Mouse (Mus musculus) liver, embryonic 14 days (tissue): ENCODE results near the gene Platr17. TPM values are rescaled to one million over a fixed set of nuclear protein-coding genes. Genes with fewer than 3 reads are reported as not detected.

Experiments used
- polyA plus RNA-seq: library from polyadenylated mRNA; depleted of rRNA; stranded (reverse); fragments of >200 nt; gene quantifications from 2 replicates; pipeline ENCODE4 v1.2.3, GENCODE M21; 2012; rRNA removed

The Platr17 gene
- 0.45 and 0.64 TPM in 2 replicates for polyA plus RNA-seq

DNA sequence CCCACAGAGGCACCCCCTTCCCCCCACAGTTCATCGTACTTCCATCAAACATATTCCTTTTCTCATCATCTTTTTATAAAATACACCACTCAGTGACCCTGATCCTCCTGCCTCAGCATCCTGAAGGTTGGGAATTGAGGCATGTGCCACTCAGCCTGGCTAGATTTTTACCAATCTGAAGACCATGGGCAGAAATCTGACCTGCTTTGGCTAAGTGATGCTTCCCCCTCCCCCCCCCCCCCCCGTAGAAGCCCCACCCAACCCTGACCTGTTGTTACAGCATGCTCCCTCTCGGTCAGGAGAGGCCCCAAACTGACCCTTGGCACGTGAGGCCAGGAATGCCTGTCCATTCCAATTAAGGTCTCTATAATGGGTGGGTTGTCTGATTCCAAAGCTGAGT lies at the start of gene Platr17:
Platr17 (plus strand) TSS at position 301 of the 400 bp plus-strand sequence.

DNA sequence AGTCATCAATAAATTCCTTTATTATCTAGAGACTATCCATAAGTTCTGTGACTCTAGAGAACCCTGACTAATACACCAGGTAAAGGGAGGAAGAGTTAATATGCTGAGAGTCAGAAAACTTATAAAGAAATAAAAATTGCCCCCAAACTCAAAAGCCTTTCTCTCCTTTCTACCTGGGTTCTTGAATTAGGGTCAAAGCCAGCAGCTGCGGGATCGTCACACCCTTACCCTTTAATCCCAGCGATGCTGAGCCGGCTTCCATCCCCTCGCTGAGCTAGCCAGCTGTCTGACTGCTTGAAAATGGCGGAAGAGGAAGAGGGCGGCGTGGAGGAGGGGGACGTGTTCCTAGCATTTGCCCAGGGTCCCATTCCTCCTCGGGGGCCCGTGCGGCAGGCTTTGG lies 31.4 kb upstream of the Platr17 start, which contains the start of gene Gm7029:
Gm7029 (plus strand) TSS at position 301 of the 400 bp plus-strand sequence.

DNA sequence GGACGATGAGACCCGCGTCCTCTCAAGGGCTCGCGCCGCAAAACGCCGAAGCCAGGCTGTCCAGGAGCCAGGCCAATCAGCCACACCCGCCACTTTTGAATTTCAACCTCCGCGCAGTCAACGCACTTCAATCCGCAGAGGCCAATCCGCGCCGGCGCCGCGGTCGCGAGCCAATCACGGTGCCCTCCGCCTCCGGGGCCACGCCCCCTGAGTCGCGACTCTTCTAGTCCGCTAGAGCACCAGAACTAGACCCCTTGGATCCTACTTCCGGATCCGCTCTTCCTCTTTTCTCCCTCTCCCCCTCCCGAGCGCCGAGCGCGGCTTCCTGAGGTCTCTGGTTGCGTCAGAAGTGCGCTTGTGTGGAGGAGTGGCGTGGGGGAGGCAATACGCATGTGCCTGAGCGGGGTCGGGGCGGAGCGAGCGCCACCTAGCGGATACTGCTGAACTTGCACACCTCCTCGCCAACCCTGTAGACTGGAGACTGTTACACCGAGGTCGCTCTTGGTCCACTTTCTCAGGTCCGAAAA lies 14.3 kb upstream of the Platr17 start, which contains the start of gene Kifc1:
Kifc1 (minus strand) TSS at position 129 of the 527 bp plus-strand sequence.

DNA sequence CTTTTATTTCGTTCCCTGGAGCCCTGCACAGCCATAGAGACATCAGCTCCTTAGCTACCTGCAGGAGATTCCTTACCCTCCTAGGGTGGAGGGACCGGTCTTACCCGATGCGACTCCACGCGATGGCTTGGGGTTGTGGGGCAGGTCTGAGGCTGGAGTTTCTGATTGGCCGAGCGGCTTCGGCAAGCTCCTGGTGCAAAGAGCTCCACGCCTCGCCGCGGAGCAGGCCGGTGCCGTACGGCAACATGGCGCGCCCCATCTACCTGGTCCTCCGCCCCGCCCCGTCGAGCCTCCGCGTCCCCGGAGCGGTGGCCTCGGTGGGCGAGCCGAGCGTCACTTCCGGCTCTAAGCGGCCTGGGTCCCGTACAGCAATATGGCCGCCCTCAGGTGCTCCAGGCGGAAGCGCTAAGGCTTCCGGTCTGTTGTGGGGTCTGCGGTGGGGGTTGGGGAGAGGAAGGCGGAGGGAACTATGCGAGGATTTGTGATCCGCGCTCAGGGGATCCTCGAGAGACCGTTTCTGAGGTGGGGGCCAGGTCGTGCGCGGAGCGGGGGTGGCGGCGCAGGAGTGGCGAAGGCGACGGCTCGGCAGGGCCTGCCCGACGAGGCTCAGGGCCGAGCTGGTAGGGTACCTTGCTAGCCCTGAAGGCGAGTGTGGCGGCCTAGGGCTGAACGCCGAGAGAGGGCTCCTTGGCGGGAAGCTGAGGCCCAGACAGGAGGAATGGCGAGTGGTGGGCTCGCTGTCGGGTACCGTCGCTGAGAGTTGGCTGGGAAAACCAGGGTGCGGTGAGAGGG lies 4.3 kb downstream of the Platr17 start, which contains the start of gene Daxx:
Daxx (plus strand) TSS at position 338 of the 792 bp plus-strand sequence.

DNA sequence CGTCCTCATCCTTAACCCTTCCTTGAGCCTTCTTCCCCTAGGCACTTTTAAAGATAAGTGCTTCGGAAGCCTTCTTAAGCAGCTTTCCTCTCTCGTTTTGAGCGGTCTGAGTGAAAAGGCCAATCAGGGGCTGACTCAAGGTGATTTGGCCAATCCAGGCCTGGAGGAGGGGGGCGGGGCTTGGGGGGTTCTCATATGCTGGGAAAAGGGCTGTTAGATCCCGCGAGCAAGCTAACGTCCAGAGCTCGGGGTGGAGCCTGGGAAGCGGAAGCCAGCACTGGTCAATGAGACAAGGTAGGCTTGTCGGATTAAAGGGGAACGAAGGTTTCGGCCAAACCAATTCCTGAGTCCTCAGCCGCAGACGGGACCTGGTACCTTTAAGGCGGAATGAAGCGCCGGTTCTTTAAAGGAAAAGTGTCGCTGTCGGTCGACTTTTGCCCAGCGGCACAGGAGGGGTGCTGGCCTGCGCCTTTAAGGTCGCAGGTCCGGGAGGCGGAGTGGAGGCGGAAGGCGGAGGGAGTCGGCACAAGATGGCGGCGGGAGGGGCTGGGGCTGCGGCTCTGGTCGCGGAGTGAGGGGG lies 10.8 kb downstream of the Platr17 start, which contains the start of the genes Tapbp and Zbtb22:
Tapbp (plus strand) TSS at position 229 of the 580 bp plus-strand sequence.
Zbtb22 (plus strand) TSS at position 234 of the 580 bp plus-strand sequence.

DNA sequence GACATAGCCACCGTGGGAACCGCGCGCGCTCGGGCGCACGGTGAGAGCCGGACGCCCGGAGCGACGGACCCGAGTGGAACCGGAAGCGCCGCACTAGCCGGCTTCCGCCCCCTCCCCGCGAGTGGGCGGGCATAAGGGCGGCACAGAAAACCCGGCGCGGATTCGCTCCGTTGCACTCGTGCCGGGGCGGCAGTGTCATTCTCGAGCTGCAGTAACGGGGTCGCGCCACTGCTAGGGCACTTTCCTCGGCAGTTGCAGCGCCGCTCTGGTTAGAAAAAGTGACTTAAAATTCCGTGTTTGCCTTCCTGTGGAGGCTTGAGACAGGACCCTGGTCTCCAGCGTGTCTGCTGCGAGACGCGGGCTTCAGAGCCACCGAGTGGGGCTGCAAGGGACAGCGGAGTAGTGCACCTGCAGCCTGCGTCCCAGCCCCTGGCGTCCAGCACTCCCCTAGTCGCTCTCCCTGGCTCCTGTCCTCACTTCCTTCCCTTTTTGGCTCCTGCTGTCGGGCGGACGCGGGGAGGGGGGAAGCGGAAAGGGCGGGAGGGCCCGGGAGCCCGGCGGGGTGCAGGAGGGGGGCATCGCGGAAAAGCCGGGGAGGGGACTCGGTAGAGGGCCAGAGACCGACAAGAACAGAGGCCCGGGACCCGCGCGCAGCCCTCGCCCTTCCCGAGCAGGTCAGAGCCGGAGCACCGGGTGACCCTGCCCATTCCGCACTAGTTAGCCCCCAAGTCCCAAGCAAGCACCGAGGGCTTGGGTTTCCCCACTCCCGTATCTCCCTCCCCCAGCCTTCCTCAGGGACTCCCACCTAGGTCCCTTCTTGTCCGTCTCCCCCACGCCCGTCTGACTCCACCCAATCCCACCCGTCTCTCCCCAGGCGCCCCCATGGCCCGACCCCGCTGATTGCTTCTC lies 24.7 kb downstream of the Platr17 start, which contains the start of gene Rgl2:
Rgl2 (plus strand) TSS at position 173 of the 909 bp plus-strand sequence.

DNA sequence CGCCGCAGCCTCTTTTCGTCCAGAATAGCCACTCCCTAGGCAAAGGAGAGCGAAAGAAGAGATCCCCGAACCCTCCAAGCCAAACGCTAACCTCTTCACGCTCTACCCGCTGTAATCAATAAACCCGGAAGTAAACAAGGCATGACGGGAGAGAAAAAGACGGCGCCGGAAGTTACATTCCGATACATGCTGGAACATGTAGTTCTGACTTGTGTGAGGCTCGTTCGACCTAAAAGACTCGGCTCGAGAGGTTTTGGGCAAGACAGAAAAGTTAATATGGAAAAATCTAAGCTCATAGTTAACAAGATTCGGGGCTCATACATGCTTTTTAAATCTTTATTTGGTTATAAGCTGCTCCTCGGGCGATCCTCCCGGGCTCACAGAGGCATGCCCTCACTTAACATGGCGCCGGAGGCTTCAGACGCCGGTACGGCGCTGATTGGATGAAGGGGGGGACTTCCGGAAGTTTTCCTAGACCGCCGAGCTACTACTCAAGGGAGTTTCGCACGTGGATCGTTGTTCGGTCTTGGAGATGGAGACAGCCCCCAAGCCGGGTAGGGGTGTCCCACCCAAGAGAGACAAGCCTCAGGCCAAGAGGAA lies 35.4 kb downstream of the Platr17 start, which contains the start of the genes Pfdn6 and Wdr46:
Pfdn6 (minus strand) TSS at position 138 of the 600 bp plus-strand sequence.
Wdr46 (plus strand) TSS at position 455 of the 600 bp plus-strand sequence.

DNA sequence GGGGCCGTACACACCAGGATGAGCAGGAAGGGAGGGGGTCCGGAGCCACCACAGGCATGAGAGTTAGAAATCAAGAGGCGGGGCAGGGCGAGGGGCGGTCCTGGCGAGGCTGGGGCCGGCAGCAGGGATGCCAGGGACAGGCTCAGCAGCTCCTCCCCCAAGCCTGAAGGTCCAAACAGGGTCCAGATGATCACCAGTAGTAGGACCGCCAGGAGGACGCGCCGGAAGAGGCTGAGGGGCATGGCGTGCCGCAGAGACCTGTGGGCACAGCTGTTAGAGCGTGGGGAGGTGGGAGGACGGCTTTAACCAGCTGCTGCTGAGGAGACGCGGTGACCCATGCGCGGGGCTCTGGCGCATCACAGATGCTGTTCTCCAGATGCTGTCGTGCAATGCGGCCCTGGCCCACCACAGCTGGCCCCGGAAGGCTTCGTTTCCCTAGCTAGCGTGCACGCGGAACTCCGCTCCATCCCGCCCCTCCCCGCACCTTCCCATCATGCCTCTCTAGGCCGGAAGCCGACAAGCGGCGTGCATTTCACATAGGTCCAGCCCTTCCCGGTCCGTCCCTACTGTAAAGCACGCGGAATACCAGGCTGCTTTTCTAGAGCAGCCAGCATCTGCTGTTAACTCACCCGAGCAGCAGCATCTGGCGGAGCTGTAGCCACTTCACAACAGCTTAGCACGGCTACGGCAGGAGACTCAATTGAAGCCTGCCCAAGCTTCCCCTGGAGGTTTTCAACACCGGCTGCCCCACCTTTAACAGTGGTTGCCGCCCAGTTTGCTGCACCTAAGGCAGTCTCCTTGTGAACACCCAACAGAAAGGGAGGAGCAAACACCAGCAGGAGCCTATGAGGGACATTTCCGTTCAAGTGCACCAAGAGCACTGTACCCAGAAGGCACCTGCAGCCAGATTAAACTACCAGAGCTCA lies 46.3 kb downstream of the Platr17 start, which contains the start of gene B3galt4:
B3galt4 (minus strand) TSS at position 468 of the 926 bp plus-strand sequence.

DNA sequence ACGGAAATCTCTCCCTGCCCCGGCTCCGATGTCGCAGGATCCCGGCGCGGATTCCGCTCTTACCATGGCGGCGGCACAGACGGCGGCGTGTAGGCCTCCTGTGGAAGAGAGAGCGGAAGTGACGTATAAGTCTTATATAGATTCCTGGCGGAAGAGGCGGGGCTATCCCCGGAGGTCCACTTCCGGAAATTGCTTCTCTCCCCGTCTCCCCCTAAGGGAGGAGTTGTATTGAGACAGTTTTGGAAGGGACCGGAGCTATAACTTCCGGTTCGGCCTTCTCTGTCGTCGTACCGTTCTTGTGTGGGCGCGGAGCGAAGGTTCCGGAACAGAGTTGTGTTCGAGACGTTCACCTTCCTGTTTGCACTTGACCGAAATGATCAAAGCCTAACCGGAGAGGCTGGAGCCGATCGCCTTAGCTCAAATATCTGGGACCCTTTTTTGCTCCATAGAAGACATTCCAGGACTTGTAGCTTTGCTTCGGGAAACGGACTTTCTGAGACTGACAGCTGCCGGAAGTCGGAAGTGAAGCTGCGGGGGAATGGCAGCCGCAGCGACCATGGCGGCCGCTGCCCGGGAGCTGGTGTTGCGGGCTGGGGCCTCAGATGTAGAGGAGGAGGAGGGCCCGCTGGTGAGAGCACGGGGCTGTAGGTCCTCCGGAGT lies 50.8 kb downstream of the Platr17 start, which contains the start of the genes Vps52 and Rps18:
Vps52 (plus strand) TSS at position 258 of the 660 bp plus-strand sequence.
Rps18 (minus strand) TSS at position 447 of the 660 bp plus-strand sequence.

Other genes with a start within 250 kb of the Platr17 start
- 158 and 161 TPM in 2 replicates for gene Hnrnpm, start 218.3 kb upstream of the Platr17 start, polyA plus RNA-seq
- 133 and 171 TPM in 2 replicates for gene March2, start 186.5 kb upstream of the Platr17 start, polyA plus RNA-seq
- 84.2 and 94.7 TPM in 2 replicates for gene Rab11b, start 144.6 kb upstream of the Platr17 start, polyA plus RNA-seq
- gene Angptl4, start 123.3 kb upstream of the Platr17 start, polyA plus RNA-seq, result 5.3 and 6.5 TPM in 2 replicates
- gene Kank3, start 94.6 kb upstream of the Platr17 start, polyA plus RNA-seq, result 7.5 and 8.2 TPM in 2 replicates
- 798 and 847 TPM in 2 replicates for gene Rps28, start 80.6 kb upstream of the Platr17 start, polyA plus RNA-seq
- gene Ndufa7, start 80.6 kb upstream of the Platr17 start, polyA plus RNA-seq, result 125 and 147 TPM in 2 replicates
- gene Cd320, start 62.0 kb upstream of the Platr17 start, polyA plus RNA-seq, result 6.8 TPM in 2 replicates
- gene Gm7029, start 31.3 kb upstream of the Platr17 start, polyA plus RNA-seq, result not detected in 2 replicates
- gene Kifc1, start 14.5 kb upstream of the Platr17 start, polyA plus RNA-seq, result 37.2 and 40.2 TPM in 2 replicates
- 13.5 and 16.7 TPM in 2 replicates for gene Daxx, start 4.3 kb downstream of the Platr17 start, polyA plus RNA-seq
- gene Tapbp, start 10.8 kb downstream of the Platr17 start, polyA plus RNA-seq, result 8.7 and 12.3 TPM in 2 replicates
- 10.9 and 11.4 TPM in 2 replicates for gene Zbtb22, start 10.8 kb downstream of the Platr17 start, polyA plus RNA-seq
- gene Rgl2, start 24.4 kb downstream of the Platr17 start, polyA plus RNA-seq, result 15.3 and 15.4 TPM in 2 replicates
- 72.9 and 74.1 TPM in 2 replicates for gene Pfdn6, start 35.2 kb downstream of the Platr17 start, polyA plus RNA-seq
- 17.6 and 21.4 TPM in 2 replicates for gene Wdr46, start 35.5 kb downstream of the Platr17 start, polyA plus RNA-seq
- 1.0 and 1.2 TPM in 2 replicates for gene B3galt4, start 46.4 kb downstream of the Platr17 start, polyA plus RNA-seq
- 15.7 and 18.1 TPM in 2 replicates for gene Vps52, start 50.7 kb downstream of the Platr17 start, polyA plus RNA-seq
- gene Rps18, start 50.9 kb downstream of the Platr17 start, polyA plus RNA-seq, result 1,154 and 1,315 TPM in 2 replicates
- gene H2-K1, start 95.2 kb downstream of the Platr17 start, polyA plus RNA-seq, result 115 and 137 TPM in 2 replicates
- 9.6 and 10.5 TPM in 2 replicates for gene Ring1, start 119.5 kb downstream of the Platr17 start, polyA plus RNA-seq
- 28.0 and 29.0 TPM in 2 replicates for gene H2-Ke6, start 122.9 kb downstream of the Platr17 start, polyA plus RNA-seq
- 27.2 and 30.7 TPM in 2 replicates for gene Slc39a7, start 126.5 kb downstream of the Platr17 start, polyA plus RNA-seq
- 15.0 and 18.0 TPM in 2 replicates for gene Rxrb, start 126.7 kb downstream of the Platr17 start, polyA plus RNA-seq
- gene Col11a2, start 134.3 kb downstream of the Platr17 start, polyA plus RNA-seq, result 0.27 and 0.33 TPM in 2 replicates
- gene H2-Oa, start 187.2 kb downstream of the Platr17 start, polyA plus RNA-seq, result 0.32 and 0.41 TPM in 2 replicates
- gene H2-DMa, start 214.4 kb downstream of the Platr17 start, polyA plus RNA-seq, result 2.2 and 3.2 TPM in 2 replicates
- gene Brd2, start 217.5 kb downstream of the Platr17 start, polyA plus RNA-seq, result 53.0 and 53.8 TPM in 2 replicates
- 0.18 and 0.41 TPM in 2 replicates for gene H2-DMb2, start 238.2 kb downstream of the Platr17 start, polyA plus RNA-seq
- 0.68 and 1.0 TPM in 2 replicates for gene H2-DMb1, start 247.9 kb downstream of the Platr17 start, polyA plus RNA-seq